Mouse (Mus musculus) heart, postnatal 4 days (tissue): Measurements from ENCODE around the gene Tprkb. TPM values are rescaled to one million over a fixed set of nuclear protein-coding genes. Genes with fewer than 3 reads are reported as not detected.
A peak's percentile ranks its signal among the peaks of the same experiment; 100 is the strongest.
"Not testable (repeated sequence)": the region's sequence is repeated elsewhere in the genome, so short reads cannot be mapped to it uniquely, and the experiment has no call there.

Source experiments
- DNase-seq: peaks from one replicate; pipeline ENCODE4 v3.0.0; 2021
- total RNA-seq, 2 experiments: library from RNA; stranded (reverse); gene quantifications; 2 replicates each; pipeline ENCODE4 v1.2.3; 2021

The Tprkb gene
- total RNA-seq, result 10 to 100 TPM; 11.6 to 13.1 TPM

GRCm38 (mm10) chr6:85911587-85911986 is at the start of gene Tprkb:
Gene Tprkb (plus strand): TSS chr6:85911865.
- no peak for DNase-seq

DNA sequence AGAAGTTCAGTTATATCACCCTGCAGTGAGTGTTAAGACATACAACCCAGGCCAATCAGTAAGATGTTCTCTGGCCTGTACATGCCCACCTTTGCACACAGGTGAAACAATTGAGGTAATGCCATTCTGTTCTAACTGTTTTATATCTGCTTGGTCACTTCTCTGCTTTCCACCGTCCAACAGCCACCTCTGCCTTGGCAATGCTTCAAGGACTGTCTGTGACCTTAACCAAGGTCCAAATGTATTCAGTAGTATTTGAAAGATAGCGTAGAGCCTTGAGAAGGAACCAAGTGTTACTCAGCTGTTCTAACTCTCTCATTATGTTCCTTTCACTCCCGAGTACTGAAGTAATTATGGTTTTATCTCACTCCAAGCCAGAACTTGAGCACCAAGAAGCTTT is 49.1 kb upstream of the Tprkb start:
- no peak for DNase-seq

GRCm38 (mm10) chr6:85863136-85863535 is 48.5 kb upstream of the Tprkb start:
- DNase-seq, result no peak

- no peak for DNase-seq
Measured at GRCm38 (mm10) chr6:85863840-85864239, 47.8 kb upstream of the Tprkb start.

- DNase-seq, result not testable (repeated sequence)
Measured at GRCm38 (mm10) chr6:85864900-85865639, 46.6 kb upstream of the Tprkb start.

- not testable (repeated sequence) for DNase-seq
Measured at GRCm38 (mm10) chr6:85866166-85866565, 45.5 kb upstream of the Tprkb start.

- DNase-seq, result not testable (repeated sequence)
Measured at GRCm38 (mm10) chr6:85866995-85867394, 44.7 kb upstream of the Tprkb start.

DNA sequence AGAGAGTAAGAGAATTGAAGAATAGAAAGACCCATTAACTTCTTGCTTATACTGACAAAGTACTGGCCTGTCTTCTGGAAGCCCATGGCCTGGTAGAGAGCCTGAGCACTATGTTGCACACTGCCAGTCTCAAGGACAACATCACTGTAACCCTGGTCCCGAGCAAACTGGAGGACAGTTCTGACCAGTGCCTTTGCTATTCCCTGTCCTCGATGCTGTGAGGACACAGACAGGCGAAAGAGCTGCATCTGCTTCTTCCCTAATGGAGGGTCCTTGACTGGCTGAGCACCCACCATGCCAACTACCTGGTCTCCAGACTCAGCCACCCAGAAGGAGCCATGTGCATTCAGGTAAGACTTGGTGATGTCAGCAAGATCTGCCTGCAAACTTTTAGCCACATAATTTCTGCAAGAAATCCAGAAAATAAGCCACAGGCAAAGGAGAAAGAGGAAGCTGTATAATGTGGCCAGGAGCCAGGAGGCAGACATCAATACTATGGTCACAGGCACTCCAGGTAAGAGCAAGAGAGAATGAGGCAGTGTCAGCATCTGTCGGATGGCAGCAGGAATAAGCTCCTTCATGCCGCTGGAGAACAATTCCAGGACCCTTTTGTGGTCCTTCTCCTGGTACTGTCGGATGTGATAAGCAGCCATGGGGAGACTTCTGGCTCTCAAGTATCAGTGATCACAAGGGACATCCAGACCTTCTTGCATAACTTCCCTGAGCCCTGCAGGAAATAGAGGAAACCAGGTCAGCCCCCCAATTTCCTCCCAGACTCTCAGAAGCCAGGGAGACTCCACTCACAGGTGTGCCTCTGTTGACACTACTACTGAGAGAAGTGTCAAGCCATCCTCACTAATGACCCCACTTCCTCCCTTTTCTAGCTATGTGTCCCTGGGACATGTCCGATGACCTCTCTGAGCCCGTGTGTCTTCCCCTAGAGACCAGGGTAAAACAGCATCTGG is 43.7 kb upstream of the Tprkb start:
- no peak for DNase-seq

DNA sequence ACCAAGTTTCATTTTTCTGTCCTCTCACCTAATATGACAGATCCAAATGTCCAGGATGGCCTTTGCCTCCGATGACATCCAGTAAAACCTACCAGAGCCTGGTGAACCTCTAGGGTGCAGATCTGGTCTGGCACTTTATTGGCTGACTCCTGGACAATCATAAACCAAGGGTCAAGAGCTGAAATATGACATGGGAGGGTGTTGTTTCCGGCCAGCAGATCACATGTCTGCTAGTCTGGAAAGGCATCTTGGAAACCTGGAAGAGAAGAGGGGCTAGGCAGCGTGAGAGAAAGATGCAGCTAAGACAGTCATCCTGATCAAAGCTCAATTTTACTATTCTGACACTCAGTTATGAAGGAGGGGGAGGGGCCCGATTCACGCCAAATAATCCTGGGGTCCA is 42.7 kb upstream of the Tprkb start, which contains the start of gene Nat8f2:
Gene Nat8f2, minus strand, starts transcription at position 153 of the 400 bp plus-strand sequence.
- DNase-seq, result not testable (repeated sequence)

- DNase-seq, result not testable (repeated sequence)
Measured at GRCm38 (mm10) chr6:85883246-85883645, 28.4 kb upstream of the Tprkb start.

GRCm38 (mm10) chr6:85884311-85884710 is 27.4 kb upstream of the Tprkb start:
- DNase-seq, result no peak

DNA sequence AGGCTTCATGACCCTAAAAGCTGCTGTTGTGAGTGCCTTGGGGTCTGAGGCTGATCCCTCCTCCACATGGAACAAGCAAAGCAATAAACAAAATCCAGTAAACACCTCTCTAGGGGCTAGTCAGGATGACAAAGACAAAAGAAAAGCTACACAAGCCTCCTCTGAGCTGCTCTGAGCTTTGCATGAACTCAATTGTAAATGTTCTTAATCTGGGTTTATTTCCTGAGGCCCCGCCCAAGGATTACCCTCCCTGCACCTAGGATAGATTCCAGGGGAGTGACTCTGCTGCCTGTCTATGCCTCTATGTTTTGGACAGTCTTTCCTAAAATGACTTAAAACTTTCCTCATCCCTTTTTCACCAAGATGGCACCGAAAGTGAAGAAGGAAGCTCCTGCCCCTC is 22.7 kb upstream of the Tprkb start:
- no peak for DNase-seq

DNA sequence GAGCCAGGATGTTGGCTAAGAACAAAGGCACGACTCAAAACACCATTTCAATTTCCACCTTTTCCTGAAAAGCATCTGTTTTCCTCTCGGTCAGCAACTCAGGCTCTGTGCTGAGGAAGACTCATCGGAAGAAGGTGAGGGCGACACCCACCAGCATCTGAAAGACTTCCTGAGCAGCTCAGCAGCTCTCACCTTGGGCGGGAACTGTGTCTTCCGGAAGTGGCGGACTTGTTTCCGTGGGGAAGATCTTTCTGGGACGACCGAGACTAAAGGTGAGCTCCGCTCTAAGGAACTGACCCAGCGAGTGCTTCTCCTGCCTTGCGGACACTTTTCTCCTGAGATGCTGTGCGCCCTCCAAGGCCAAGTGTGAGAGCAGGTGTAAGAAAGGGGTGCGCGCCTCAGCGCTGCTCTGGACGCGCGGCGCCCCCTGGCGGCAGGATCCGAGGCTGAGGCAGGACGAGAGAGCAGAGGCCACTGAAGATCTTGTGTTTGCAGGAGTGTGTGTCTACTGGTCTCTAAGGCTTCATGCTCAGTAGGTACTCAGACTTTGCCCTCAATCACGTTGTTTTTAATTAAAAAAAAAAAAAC is 16.5 kb upstream of the Tprkb start:
- peak; percentile 24 for DNase-seq

DNA sequence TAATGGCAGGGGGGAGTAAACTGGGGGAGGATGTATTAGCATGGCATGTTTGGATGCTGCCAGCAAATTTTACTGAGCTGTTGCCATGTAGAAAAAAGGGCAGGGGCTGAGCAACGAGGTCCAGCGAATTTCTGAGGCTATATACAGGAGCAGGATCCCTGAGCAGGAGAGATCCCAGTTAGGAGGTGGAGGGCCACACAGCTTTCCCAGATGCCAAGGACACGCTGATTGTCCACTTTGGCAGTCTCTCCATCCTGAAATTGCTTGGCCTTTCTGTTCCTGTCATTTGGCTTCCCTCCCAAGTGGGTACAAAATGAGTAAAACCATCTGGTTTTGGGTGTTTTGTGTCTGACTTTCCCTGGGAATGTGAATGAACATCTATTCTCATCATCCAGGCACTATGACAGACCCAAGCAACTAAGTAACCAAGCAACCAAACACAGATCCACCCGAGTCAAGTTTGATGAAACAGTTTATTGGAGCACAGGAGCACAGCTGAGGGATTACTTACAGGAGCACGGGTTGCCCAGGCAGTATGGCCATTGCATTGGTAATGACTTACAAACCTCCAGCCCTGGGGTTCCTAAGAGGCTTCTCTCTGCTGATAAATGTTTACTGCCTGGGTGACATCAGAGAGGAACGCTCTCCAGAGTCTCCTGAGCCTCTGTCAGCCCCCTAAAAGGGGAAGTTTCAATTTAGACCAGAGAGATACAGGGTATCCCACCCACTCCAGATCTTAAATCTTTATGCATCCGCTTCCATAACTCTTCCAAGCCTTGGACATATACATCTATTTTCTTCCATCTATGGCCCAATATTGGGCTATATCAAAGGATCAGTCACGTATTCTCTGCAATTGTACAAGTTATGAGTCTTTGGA is 12.8 kb upstream of the Tprkb start:
- not testable (repeated sequence) for DNase-seq

DNA sequence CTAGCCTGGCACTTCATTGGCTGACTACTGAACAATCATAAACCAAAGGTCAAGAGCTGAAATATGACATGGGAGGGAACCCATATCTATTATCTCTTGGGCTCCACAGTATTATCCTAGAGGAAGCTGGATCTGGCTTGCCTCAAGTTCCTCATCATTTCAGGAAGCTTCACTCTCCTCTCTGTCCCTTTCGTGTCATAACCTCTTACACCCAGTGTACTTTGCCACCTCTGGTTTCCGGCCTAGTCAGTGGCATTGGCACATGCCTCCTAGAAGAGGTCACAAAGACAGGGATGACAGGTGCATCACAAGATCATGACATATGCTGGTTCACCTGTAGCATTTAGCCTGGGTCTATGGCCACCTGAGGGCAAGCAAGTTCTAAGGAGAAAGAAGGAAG is 9.4 kb upstream of the Tprkb start:
- no peak for DNase-seq

DNA sequence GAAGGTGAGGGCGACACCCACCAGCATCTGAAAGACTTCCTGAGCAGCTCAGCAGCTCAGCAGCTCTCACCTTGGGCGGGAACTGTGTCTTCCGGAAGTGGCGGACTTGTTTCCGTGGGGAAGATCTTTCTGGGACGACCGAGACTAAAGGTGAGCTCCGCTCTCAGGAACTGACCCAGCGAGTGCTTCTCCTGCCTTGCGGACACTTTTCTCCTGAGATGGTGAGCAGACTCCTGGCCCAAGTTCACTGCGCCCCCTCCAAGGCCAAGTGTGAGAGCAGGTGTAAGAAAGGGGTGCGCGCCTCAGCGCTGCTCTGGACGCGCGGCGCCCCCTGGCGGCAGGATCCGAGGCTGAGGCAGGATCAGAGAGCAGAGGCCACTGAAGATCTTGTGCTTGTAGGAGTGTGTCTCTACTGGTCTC is 7.0 kb upstream of the Tprkb start, which contains the start of gene Nat8f4:
Gene Nat8f4, minus strand, starts transcription at position 243 of the 420 bp plus-strand sequence.
- peak; percentile 82 for DNase-seq

- DNase-seq, result peak; percentile 23
Measured at GRCm38 (mm10) chr6:85906911-85907351, 4.7 kb upstream of the Tprkb start.

GRCm38 (mm10) chr6:85908341-85908740 is 3.3 kb upstream of the Tprkb start:
- no peak for DNase-seq

DNA sequence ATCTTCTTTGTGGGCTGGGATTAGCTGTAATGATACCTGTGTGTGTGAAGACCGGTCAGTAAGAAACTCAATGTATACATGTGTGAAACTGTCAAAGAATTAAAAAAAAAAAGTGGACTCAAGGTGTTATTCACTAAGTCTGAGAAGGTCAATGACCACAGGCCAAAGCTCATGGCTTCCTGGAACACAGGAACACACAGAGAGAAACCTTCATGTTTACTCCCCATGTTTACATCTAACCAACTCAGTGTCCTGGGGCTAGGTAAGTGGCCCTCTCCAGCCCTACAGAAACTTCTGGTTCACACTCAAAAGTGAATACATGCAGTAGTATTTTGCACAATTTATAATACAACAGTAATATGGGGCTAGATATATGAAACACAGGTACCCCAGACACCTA is 2.0 kb upstream of the Tprkb start:
- DNase-seq, result no peak

DNA sequence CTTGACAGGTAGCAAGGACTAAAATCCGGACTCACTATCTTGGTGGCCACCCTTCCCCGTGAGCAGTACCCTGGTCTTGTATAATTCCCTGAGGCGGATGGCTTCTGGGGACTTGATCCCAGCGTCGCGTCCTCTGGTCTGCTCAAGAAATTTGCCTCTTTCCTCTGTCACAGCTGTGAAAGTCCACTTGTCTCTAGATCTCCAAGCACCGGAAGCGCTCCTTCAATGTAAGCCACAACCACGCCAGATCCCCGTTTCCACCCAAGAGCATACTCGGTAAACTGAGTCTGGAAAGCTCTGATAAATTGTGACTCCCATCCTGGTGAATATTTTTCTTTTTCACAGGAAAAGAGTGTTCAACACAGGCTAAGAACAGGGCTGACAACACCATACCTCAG is 3.5 kb downstream of the Tprkb start:
- no peak for DNase-seq
